Mouse (Mus musculus): ENCODE measurements around the gene Gm1043.

Gm1043 gene

DNA sequence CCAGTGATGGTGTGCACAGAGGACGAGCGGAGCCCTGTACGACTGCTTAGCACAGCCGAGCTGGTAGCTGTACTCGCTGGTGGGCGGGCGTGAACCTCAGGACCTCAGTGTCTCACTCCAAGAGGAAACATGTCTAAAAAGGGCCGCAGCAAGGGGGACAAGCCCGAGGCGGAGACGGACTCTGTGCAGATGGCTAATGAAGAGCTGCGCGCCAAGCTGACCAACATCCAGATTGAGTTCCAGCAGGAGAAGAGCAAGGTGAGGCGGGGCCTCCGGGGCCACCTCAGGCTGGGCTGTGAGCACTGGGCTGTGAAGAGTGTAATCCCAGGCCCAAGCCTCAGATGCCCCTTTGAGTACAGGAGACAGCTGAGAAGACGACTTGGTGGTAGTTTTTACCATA, at the start of gene Gm1043:
Gene Gm1043, plus strand, starts transcription at position 130 of the 400 bp plus-strand sequence.
- no peak for DNase-seq (ENCODE audit: extremely low spot score, low read depth, low spot score)

DNA sequence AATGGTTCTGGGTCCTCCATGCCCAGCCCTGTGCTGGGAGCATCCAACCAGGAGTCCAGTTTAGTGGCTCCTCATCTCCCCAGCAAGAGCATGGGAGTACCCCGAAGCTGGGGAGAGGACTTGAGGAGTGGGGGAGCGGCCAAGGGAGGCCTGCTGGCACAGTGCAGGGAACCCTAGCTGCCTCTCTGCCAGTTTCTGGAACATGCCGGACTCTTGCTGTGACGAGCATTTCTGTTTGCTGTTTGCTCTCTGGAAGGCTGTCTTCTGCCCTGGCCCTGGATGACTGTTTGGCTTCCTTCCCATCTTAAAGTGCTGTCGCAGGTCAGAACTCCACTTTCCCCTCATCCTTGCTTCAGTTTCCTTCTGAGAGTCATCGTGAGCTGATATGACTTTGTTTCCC, 49.3 kb upstream of the Gm1043 start:
- no peak for DNase-seq (ENCODE audit: extremely low spot score, low read depth, low spot score)

DNA sequence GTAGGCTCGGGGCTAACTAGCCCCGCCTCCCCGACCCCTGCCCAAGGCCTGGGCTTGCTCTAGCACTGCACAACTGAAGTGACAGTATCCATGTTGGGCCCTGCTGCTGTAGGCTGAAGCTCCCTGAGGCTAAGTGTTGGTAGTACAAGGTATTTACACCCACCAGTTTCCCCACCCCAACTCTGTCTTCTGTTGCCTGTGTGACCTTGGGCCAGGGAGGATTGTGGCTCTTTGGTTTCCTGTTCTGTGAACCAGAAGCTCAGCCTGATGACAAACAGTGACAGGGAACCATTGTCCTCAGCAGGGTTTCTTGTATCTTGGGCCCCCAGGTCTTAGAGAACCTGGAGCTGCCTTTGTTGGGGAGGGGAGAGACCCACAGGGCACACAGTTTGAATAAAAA, 48.3 kb upstream of the Gm1043 start:
- DNase-seq (ENCODE audit: extremely low spot score, low read depth, low spot score) = no peak

DNA sequence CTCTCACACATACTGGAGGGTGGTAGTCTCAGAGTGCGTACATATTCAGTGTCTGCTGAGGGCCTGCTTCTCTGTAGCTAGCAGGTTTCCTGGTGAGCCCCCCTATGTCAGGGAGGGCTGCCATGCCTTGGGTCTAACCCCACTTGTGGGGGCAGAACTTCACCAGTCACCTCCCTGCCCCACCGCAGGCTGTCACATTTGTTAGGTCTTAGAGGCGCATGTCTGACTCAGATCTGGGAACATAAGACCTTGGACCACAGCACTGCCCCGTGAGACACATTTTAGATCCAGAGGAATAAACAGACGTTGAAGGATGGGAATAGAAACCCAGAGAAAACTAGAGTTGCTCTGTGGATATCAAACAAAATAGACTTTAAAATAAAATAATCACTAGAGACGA, 45.3 kb upstream of the Gm1043 start:
- DNase-seq (ENCODE audit: extremely low spot score, low read depth, low spot score) = no peak

DNA sequence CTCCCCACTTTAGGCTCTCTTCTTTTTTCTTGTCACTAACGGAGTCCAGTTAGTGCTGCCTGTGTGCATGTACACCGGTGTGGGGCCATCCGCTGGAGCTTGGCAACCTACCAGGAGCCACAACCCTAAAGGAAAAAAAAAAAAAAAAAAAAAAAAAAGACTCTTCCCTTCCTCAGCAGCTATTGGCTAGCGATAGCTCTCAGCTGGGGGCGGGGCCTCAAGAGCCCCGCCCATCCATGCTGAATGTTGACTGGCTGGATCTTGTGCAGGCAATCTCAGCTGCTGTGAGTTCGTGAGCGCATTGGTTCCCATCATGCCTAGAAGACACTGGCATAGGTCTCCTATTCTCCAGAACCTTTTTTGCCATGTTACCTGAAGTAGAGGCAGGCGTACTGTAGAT, 44.5 kb upstream of the Gm1043 start:
- no peak for DNase-seq (ENCODE audit: extremely low spot score, low read depth, low spot score)

DNA sequence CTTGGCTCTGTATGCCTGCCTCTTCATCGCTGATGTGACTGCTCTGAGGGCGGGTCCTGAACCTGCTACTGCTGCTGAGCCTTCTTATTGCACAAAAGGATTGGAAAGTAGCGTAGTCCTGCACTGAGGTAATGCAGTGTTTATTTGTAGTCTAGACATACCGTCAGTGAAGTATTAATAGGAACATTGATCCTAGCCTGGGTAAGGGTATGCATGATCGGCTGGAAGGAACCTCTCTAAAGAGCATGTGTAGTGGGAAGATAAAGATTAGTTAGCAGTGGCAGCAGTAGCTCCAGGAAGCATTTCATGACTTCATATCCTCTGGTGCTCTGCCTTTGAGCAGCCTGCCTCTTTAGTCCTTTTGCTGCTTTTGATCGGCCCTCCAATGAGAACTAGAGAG, 43.5 kb upstream of the Gm1043 start:
- no peak for DNase-seq (ENCODE audit: extremely low spot score, low read depth, low spot score)

DNA sequence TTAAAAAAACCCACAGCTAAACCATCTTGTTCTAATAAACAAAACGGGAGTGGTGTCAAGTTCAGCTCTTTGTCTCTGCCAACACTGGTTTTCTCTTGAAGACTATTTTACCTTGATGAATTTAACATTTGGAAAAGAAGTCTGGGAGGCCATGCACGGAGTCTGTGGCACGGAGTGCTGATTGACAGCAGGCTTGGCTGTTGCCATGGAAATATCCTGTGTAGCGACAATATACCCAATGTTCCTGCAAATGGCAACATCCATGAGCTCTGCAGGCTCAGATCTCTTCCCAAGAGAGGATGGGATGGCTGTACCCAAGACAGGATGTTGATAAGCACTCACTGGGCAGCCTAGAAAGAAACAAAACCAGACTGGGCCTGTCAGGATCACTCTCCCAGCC, 42.2 kb upstream of the Gm1043 start:
- no peak for DNase-seq (ENCODE audit: extremely low spot score, low read depth, low spot score)

DNA sequence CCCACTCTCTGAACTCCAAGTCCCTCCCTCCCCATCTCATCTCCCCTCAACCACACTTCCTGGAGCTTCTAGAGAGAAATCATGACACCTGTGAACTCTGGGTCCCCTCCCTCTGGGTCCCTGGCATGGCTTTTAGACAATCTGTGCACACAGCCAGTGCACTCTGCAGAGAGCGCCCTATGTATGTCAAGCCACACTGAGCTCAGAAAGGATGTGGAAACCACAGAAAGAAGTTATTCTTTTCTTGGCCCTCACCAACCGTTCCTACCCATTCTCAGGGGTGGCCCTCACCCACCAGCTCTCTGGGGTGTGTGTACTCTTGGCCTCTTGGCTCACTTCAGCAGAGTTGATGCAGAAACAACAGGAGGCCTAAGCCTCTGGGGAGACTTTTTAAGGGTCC, 40.4 kb upstream of the Gm1043 start:
- DNase-seq (ENCODE audit: extremely low spot score, low read depth, low spot score) = no peak

DNA sequence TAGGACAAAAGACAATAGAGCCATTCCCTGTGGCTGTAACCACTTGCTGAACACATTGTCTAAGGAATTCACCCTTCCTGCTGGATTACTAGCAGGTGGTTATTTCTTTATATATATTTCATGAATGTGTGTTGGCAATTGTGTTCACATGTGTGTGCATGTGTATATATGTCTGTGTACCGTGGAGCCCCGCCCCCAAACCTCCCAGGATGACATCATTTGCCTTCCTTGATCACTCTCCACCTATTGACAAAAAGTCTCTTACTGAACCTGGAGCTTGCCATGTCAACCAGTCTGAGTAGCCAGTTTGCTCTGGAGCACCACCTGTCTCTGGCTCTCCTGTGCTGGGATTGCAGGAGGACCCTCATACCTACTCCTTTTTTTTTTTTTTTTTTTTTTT, 39.6 kb upstream of the Gm1043 start:
- DNase-seq (ENCODE audit: extremely low spot score, low read depth, low spot score) = no peak

DNA sequence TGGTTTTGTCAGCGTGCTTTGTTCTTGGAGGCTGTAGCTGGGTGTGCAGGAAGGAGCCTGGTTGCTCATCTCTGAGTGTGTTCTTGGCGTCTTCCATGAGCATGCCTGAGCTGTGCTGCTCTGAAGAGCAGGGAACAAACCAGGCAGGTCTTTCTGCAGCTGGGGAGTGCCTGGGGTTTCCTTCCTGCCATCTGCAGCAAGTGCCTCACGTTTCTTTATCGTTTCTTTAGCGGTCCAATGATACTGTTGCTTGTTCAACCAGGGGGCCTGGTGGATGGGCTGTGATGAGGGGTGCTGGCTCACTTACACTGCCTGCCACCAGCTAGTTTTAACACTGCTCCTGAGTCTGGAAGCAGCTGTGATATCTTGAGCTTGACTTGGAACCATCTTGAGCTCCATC, 38.4 kb upstream of the Gm1043 start:
- no peak for DNase-seq (ENCODE audit: extremely low spot score, low read depth, low spot score)

DNA sequence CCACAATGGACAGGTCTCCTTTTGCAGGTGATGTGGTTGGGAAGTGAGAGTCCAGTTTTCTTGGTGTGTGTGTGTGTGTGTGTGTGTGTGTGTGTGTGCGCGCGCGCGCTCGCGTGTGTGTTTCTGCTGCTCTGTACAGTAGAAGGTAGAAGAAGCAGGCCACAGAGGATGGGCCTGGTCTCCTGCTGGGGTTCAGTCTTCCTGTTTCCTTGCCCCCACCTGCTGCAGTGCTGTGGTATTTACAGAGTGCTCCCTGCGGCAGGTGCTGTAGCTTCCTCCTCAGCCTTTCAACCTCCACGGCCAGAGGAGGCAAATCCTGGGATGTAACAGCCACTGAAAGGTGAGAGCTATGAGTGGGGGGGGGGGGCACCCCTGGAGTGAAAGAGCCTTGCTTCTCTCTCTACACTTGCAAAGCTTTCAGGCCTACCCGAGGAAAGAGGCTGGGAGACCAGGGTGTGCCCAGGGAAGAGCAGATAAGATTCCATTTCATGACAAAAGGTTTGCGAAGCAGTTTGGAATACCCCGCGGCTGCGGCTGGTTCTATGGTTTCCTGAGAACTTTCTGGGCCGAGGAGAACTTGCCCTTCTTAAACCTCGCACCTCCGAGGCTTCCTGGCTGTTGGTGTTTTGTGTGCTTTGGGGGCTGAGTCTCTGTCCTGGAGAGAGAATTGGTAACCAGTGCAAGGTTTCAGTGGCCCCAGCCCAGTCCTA, 37.8 kb upstream of the Gm1043 start:
- no peak for DNase-seq (ENCODE audit: extremely low spot score, low read depth, low spot score)

DNA sequence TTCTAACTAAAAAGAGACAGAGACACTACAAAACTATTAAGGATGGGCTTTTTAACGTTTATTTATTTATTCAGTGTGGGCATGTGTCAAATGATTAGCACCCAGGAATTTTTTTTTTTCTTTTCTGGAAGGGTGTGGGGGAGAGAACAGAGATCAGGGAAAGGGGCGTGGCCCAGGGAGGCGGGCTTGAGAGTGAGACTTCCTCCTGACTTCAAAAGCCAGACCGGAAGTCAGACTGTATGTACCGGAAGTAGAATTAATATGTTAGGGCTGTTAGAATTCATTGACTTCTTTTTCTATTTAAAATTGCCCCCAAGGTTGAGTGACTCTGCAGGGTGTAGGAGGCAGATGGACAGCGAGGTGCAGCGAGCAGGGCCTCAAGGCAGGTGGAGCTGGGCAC, 37.2 kb upstream of the Gm1043 start:
- no peak for DNase-seq (ENCODE audit: extremely low spot score, low read depth, low spot score)

DNA sequence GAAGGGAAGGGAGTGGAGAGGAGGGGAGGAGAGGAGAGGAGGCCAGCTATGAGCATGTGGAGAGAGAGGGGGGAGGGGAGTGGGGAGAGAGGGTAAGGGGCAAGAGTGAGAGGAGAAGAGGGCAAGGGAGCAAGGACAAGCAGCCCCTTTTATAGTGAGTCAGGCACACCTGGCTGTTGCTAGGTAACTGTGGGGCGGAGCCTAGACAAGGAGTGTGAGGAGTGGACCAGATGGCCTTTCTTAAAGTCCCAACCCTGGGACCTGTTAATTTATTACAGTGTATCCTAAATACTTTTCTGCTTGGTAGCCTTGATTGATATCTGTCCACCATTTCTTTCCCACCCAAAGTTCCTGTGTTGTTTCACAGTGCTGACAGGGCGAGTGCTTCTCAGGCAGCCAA, 36.1 kb upstream of the Gm1043 start:
- DNase-seq (ENCODE audit: extremely low spot score, low read depth, low spot score) = no peak

DNA sequence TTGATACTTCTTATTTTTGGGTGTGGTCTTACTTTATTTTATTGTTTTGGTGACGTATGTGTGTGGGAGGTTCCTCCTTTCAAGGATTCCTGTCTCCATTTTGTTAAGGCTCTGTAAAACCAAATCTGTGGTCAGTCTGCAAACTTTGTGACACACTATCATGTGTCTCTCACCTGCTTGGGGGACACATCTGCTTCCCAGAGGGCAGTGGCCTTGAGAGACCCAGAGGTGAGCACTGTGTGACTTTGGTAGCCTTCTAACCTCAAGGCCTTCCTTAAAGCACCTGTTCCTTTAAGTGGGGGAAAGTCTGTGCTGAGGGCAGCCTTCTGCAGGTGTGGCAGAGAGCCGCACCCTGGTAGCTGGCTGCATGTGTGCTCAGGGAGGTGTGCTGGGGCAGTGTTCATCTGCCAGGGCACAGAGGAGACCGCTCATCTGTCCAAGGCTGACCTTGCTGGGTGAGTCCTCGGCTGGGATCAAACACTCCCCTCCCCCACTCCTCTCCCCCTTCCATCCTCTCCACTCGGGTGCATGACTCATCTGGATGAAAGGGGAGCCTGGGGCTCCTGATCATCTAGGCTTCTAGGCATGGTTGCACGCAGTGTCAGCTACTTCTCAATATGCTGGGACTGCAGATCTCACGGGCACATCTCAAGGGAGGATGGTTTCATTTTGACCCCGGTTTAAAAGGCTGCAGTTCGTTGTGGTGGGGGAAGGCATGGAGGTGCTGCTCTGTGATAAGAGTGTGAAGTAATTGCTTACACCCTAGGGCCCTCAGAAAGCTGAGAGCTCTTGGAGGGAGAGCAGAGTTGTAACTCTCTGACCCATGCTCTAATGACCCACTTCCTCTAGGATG, 34.4 kb upstream of the Gm1043 start:
- no peak for DNase-seq (ENCODE audit: extremely low spot score, low read depth, low spot score)

DNA sequence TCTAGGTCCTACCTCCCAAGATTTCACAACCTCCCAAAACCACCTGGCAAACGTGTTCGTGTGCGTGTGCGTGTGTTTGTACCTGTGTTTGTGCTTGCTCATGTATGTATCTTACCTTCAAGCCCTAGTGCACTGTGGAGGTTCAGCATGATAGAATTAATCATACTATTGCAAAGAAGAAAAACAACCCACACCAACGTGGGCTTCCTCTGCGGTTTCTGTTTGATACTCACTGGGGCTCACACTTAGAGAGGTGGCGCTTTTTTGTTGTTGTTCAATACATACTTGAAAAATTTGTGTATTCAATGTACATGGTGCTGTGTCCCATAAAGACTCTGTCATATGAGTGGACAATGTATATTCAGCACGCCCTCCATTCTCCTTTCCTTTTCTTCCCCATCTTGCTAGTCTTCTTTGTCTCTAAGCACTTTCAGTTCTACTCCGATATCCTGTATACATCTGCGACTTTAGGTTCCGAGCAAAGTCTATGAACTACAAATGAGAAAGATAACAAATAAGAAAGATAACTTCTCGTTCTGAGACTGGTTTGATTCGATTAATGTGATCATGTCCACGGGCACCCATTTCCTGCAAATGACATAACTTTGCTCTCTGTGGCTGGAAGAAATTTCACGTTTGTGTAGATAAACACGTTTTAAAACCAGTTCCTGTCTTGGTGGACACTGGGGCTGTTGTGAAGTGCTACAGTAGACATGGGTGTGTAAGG, 33.6 kb upstream of the Gm1043 start:
- no peak for DNase-seq (ENCODE audit: extremely low spot score, low read depth, low spot score)

DNA sequence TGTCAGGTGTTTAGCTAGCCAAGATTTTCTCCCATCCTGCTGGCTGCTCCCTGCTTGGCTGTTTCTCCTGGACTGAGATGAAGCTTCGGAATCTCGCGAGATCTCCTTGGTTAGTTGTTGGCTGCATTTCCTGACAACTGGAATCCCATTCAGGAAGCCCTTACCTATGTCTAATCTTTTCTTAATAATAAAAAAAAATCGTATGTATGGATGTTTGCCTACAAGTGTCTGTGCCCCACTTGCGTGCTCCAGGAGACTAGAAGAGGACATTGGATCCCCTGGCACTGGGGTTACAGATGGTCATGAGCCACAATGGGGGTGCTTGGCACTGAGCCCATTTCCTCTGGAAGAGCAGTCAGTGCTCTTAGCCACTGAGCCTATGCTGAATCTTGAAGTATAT, 32.3 kb upstream of the Gm1043 start:
- DNase-seq (ENCODE audit: extremely low spot score, low read depth, low spot score) = no peak

DNA sequence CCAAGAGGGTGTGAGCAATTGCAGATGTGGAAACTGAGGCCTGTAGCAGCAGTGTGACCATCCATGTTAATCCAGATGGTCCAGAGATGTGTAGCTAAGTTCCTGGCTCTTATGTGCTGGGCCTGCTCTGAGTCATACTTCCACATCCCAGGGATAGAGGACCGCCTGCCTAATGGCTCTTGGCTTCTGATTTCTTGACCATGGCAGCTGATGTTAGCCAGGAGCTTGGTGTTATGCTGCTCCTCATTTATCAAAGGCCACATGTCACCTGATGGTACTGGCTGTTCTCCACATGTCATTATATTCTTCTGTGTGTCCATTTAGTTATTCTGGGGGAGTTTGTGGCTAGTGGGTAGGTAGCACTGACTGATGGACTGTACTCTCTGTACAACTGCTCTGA, 29.4 kb upstream of the Gm1043 start:
- no peak for DNase-seq (ENCODE audit: extremely low spot score, low read depth, low spot score)

DNA sequence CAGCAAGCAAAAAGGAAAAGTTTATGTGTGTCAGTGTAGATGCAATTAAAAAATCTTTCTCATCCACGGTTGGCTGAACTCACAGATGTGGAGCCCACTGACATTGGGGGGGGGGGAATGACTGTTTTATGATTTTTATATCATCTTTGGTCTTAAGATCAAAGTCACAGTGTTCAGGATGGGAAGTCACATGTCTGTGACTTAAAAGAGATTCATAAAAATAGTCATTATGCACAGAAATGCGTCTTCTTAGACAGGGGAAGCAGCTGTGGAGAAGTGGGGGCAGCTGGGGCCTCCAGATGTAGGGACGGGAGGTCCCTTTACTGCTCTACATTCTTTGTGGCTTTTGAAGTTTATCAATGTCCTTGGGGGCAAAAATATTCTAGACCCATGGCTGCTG, 28.7 kb upstream of the Gm1043 start:
- no peak for DNase-seq (ENCODE audit: extremely low spot score, low read depth, low spot score)

DNA sequence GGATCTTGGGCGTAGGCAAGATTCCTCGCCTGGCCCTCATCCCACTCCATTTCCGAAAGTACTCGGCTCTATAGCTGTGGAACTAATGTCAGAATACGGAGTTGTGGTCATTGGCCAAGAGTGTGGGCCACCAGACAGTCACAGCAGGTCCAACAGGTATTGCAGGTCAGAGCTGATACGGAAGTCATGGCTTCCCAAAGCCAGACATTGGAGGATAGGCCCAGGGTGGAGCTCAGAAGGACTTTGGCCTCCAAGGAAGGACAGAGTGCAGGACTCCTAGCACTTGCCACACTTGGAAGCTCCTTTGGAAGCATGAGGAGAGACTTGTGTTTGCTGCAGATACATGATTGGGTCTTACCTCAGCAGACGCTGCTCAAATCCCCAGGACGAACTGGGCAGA, 23.6 kb upstream of the Gm1043 start:
- no peak for DNase-seq (ENCODE audit: extremely low spot score, low read depth, low spot score)

DNA sequence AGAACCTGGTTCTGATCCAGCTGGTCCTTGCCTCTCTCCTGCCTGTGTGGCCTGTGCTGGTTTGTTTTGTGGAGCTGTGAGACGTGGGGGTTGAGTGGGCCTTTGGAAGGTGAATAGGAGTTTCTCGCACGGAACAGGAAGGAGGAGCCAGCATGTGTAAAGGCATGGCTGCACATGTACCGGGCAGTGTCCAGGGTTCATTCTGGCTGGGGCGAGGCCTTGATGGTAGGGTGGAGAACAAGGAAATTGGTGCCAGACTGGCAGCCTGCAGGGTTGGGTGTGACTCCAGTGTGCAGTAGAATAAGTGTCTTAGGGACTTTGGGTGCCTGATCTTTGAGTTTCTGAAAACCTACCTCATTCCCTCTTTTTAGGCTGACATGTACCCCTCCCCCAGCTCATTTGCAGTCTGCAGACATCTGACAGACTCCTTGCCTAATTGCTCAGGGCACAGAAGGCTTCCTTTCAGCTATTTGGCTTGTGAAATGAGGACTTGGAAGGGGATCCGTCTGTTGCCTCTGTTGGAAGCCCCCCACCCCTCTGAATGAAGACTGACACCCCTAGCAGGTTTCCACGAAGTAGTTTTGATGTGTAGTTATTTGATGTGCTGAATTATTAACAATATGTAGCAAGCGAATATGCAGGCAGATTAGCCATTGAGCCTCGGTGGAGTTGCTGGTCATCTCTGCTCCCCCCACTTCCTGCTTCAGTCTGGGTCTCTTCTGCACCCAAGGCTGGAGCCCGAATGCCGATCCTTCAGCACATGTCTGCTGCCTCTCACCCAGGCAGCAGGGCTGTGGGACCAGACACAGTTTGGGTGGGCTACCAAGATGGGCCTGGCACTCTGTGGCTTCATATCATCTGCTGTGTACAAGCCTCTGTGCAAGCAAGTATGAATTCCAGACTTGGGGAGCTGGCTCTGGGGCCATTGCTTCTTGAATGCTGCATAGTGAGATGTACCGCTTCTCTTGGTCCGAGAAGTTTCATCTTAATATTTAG, 20.4 kb upstream of the Gm1043 start:
- DNase-seq (ENCODE audit: extremely low spot score, low read depth, low spot score) = no peak

Measured in hindlimb bud, embryonic 11.5 days (tissue).